Mouse (Mus musculus) retina, adult 2 months (tissue): ENCODE measurements around the gene Riok2.
"Not testable (repeated sequence)": the region's sequence is repeated elsewhere in the genome, so short reads cannot be mapped to it uniquely, and the experiment has no call there.

Experiments used
- DNase-seq: peaks from one replicate; pipeline ENCODE4 v3.0.0-alpha.2; 2012; ENCODE audit warnings: low read depth, low spot score

The Riok2 gene

DNA sequence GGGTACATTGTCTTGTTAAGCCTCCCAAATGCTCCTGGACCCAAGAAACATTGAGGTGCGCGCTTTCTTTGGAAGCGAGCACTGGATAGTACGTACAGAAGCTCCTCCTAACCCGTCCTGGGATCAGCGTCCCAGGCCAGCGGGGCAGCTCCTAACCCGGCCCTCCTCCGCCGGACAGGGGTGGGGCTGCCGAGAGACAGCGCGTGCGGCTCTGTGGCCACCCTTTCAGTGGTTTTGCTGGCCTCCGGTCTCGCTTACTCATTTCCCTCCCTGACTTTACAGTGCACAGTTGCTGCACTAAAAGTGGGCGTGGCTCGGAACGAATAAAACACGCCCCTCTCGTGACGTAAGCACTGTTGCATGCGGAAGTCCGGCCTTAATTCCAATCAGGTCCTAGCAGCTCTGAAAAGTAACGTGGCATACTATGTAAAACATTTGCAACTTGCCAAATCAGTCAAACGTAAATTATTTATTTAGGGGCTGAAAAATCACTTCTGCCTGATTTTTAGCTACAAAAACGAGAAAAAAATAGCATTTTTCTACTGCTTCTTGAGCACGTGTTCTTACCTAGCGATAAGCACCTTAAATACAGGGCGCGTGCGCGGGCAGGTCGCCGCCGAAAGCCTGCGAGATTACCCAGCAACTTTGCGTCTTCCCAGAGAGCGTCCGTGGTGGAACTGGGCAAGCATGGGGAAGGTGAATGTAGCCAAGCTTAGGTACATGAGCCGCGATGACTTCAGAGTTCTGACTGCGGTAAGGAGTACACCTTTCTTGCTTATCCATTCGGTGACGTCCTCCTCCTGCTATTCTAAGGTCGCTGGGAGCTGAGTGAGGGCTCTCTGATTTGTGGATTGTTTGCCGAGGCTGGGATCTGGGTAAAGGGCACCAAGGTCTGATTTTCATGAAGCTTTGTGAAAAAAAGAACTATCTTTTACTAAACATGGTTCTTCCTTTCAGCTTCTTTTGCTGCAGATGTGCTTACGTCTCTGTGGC lies at the start of gene Riok2:
TSS of gene Riok2 (plus strand) at position 392 of the 993 bp plus-strand sequence.
- DNase-seq = peak; percentile 95

DNA sequence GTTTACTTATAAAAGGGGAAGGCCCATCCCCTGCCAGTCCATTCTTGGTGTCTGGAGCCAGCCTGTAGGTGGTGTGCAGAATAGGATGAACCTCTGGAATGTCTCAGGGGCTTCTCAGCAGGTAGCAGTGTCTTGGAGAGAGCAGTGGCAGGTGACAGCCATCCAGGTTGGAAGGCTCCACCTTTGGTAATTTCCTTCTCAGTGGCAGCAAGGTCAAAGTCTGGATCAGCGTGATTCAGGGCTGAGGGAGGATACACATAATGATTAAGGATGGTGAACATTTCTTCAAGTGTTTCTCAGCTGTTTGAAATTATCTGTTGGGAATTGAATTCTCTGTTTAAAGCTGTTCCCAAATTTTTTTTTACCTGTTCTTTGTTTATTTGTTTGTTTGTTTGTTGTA lies 48.1 kb upstream of the Riok2 start:
- DNase-seq = not testable (repeated sequence)

DNA sequence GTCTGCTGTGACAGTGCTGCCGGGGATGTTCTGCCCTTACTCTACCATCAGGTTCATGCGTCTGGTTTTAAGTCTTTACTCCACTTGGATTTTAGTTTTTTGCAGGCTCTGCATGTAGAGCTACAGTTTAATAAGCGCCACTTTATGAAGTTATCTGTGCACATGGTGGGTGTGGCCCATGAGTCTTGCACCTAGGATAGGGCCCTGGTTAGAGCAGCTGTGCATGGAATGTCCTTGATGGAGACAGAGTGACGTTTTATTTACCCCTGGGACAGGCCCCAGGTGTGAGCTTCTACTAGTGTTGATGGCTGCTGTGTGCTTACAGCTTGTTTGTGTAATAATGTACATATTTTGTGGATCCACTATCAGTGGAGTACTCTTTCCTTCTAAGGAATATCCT lies 47.5 kb upstream of the Riok2 start:
- no peak for DNase-seq

DNA sequence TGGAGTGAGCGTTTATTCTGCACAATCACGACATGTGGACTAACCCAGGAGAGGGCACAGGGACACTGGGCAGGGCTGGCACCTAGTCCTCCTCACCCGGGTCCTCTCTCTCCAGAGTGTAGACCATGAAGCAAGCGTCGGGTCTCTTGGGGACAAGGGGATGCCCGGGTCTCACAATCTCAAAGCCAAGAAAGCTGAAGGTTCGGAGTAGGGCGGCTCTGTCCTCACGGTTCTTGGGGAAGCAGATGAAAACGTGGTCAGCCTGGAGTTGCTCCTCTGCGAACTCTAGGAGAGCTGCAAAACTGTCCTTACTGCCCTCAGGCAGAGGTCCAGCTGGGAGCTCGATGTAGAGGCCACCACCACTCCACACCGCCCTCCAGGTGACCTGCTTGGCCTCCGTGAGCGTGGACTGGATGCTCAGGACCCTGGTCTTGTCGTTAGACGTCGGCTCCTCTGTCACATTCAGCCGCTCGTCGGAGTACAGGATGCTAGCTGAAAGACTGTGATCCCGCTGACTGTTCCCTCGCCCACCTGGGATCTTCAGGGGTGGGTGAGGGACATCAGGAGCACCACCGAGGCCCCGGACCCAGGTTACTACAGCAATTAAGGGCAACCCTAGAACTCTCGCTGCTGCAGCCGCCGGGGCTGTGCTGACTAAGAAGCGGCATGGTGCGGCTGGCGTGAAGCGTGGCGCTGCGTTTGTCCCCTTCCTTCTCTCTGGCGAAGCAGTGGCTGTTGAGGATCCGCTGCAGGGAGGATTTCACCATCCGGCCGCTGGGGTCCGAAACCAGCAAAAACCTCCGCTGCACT lies 28.5 kb upstream of the Riok2 start:
- not testable (repeated sequence) for DNase-seq

DNA sequence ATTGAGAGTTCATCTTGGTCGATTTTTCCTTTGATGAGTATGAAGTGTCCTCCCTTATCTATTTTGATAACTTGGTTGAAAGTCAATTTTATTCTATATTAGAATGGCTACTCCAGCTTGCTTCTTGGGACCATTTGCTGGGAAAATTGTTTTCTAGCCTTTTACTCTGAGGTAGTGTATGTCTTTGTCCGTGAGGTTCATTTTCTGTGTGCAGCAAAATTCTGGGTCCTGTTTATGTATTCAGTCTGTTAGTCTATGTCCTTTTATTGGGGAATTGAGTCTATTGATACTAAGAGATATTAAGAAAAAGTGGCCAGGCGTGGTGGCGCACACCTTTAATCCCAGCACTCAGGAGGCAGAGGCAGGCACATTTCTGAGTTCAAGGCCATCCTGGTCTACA lies 27.8 kb upstream of the Riok2 start:
- not testable (repeated sequence) for DNase-seq

DNA sequence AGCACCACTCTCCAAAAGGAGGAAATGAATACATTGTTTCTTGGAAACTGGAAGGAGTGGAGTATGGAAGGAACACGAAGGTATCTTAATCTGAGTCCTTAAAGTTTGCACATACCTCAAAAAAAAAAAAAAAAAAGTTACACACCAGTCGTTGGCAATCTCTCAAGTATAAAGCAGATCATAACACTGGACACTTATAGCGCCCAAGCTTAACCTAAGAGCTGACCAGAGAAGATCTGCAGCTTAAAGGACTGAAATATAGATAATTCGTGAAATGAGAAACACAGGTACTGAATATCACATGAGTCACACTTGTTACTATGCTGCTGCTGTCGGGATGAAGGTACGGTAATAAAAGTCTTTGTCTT lies 575 bp upstream of the Riok2 start:
- no peak for DNase-seq

DNA sequence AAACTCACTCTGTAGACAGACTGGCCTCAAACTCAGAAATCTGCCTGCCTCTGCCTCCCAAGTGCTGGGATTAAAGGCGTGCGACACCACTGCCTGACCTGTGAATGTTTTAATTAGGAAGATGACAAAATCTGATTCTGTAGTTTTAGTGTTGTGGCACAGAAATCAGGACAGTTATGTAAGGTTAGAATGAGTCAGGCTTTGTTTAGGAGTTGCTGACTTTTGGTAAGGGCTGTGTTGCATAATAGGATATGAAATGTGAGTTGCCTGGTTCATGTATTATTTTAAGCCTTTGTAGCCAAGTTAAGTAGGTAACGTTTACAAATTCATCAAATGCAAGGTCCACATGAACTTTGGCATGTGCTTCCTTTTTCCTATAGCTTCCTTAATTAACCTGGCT lies 1.5 kb downstream of the Riok2 start:
- DNase-seq = no peak

DNA sequence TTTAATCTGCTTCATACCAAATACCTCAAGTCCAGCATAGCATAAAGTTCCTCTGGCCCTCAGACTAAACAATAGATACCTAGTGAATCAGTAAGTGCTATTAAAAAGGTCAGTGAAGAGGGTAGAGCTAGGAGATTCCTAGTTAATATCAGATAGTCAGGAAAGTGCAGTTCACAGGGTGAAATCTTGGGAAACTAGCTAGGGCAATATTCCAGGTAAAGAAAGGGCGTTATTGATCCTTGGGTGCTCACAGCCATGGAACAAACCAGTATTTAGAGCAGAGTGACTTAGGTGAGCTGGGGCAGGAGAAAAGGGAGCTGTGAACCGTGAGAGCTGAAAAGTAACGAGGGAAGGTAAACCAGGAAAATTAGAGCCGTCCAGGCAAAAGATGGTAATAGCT lies 9.6 kb downstream of the Riok2 start:
- no peak for DNase-seq

DNA sequence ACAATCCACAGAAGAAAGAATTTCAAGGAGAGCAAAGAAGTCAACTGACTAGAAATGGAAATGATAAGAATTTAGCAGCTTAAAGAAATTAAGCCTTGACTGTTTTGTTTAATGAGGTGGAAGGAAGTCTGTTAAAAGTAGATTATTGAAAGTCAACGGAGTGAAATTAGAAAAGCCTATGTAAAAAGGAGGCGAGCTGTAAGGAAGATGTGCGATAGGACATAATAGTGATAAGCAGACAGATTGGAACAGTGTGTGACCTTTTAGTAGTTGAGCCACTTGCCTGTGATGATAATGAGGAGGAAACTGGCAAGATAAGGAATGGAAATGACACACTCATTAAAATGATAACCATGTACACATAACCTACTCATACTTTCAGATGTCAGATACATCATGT lies 10.4 kb downstream of the Riok2 start:
- DNase-seq = no peak

DNA sequence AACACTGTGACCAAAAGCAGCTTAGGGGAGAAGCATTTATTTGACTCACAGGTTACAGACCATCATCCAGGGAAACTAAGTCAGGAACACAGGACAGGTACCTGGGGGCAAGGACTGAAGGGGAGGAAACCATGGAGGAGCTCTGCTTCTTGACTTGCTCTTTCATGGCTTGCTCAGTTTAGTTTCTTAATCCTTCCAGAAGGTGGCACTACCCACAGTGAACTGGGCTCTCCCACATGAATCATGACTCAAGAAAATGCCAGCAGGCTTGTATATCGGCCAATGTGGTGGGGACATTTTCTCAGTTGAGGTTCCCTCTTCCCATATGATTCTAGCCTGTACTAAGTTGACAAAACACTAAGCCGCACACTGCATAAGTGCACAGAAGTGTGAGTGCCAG lies 12.0 kb downstream of the Riok2 start:
- no peak for DNase-seq

DNA sequence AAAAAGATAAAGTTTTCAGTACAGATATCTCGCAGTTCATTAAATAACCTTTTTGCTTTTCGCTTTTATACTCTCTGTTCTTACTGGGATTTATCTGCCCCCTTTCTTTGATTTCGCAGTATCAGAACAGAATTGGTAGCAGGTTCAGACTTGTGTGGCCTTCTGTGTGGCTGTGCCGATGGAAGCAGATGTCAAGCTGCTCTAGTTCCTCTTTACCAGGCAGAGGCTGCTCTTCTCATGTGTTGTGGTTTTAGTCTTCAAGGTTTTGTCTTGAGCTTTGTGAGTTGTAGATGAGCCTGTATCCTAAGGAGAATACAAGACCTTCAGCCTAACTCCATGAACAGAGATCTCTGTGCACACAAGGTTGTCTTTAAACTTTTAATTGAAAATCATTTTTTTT lies 17.7 kb downstream of the Riok2 start:
- no peak for DNase-seq

DNA sequence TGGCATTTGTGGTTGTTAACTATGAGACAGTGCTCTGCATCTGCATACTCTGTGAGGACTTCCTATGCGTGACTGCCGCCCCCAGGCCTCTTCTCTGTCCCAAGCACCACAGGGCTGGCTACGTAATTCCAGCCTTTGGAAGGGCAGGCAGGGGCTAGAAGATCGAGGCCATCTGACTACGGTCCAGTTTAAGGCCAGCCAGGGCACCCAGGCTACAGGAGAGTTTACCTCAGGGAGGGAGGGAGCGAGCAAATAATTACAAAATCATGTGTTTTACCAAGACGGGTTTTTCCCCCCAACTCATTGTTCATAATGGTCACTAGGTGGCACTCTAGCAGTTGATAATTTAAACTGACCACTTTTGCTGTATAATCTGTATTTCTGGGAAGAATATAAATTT lies 18.8 kb downstream of the Riok2 start:
- no peak for DNase-seq

DNA sequence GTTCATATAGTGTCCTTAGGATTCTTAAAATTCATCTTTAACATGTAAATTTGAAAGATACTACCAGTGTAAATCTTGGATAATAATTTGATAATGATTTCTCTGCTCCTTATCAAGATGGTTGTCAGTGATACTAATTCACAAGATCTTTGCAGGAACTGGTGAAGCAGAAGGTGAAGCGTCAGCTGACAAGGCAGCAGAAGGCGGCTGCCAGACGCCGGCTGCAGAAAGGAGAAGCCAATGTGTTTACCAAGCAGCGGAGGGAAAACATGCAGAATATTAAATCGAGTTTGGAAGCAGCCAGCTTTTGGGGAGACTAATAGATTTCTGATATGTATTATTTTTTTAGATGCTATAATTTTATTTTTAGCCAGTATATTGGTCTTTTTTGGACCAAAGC lies 19.2 kb downstream of the Riok2 start:
- no peak for DNase-seq

DNA sequence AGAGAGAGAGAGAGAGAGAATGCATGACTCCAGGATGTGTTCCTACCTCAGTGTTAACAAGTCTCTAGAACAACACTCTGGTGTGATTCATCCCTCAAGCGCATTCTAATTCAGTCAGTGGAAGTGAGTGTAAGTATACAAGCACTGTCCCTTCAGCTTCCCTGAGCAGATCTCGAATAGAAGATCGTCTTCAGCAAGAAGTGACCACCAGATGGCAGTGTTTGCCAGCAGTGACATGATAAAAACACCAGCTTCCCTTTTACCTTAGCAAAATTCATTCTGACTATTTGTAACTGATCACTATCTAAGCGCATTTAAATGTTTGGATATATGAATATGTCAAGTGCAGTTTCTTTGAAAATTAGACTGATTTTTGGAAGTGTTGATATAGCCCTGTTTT lies 20.2 kb downstream of the Riok2 start:
- peak; percentile 56 for DNase-seq

DNA sequence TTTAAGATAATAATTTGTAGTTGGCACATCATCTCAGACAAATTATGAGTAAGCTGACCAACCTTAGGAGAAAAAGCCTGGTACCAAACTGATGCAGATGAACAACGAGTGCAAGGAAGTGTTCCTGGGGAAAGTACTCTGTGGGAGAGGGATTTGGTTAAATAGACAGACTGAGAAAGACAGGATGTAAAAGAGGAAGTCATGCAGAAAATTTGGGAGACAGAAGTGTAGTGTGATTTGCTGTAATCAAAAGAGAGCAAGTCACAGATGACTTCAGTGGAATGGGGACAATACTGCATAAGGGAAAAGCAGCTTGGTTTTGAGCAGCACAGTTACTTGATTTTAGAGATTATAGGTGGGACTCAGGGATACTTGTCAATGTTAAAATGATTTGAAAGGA lies 22.8 kb downstream of the Riok2 start:
- no peak for DNase-seq

DNA sequence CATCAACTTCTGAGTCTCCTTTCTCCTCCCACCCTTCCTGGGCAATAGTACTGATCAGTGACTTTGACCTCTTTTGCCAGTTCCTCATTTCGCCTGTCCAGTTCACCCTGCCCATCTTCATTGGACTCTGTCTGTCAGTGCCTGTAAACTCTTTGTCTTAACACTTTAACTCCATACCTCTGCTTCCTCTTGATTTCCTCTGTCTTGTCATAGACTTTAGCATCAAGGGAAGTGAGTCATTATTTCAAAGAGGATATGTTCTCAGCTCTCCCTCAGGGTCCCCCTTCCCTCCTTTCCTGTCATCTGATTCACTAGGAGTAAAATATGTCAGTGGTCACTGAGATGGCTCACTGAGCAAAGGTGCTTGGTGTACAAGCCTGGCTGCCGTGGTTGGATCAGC lies 24.6 kb downstream of the Riok2 start:
- no peak for DNase-seq

DNA sequence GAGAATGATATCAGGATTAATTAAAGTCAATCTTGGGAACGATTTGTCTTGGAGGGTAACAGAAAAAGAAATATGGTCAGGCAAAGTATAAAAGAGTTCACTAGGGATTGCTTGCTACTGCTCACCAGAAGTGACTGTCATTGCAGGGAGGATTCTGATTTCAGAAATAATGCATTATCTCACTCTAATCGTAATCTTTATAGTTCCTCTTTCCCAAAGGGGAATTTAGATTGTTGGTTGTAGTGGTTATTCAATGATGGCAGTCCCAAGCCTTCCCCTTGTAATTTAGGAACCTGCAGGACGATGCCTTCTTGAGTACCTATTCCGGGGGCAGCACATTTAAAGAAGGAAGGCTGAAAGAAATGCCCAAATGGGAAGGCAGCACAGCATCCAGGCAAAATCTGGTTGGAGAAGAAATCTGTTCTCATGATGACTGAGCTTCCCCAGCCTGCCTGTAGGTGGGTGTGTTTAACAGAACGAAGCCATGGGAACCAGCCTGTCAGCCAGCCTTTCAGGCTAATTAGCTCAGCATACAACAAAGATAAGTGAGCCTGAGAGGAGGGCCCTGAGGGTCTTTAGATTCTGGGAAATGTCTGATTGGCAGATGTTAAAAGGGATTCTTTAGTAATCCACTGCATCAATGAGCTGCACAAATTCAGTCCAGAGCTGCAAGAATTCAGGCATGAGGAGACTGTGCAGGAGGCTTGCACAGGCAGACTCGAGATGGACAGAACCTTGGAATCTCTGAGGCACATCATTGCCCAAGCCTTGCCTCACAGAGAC lies 28.3 kb downstream of the Riok2 start, which contains the start of gene Lix1:
TSS of gene Lix1 (plus strand) at position 451 of the 783 bp plus-strand sequence.
- peak; percentile 15 for DNase-seq

DNA sequence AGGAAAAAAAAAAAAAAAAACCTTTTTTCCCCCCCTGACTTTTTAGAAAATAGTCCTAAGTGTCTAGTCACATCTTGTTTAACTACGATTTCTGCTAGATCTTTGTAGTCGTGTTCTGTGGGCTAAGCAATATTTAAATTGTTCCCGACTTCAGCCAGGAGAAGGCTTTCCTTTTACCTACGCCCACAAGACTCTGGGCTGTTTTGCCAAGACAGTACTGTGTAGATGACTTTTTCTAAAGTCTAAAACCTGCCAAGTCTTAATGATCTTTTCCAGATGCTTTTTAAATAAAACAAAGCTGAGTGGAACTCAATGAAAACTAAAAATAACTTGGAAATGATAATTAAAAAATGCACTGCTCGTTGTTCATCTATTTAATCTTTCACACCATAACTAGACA lies 28.9 kb downstream of the Riok2 start:
- no peak for DNase-seq

DNA sequence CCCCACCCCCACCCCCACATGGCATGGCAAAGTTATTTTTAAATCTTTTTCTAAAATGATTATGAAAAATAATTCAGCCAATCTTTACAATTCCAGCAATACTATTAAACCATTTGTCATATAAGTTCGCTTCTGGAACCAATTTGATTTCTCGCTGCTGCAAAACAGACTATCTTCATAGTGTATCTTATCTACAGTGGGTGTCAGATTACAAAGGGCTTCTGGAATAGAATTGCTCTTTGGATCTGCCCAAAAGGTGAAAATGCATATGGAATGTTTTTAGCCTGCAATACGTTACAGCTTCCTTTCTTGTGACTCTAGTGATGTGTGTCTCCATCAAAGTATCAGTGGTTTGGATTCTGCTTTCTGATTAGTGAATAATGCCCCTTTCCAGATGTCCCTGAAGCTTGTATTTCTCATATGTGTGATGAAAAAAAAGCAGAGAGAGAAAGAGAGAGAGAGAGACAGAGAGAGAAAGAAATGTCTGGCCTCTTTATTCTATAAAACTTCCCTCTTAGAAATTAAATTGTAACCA lies 29.5 kb downstream of the Riok2 start:
- DNase-seq = no peak

DNA sequence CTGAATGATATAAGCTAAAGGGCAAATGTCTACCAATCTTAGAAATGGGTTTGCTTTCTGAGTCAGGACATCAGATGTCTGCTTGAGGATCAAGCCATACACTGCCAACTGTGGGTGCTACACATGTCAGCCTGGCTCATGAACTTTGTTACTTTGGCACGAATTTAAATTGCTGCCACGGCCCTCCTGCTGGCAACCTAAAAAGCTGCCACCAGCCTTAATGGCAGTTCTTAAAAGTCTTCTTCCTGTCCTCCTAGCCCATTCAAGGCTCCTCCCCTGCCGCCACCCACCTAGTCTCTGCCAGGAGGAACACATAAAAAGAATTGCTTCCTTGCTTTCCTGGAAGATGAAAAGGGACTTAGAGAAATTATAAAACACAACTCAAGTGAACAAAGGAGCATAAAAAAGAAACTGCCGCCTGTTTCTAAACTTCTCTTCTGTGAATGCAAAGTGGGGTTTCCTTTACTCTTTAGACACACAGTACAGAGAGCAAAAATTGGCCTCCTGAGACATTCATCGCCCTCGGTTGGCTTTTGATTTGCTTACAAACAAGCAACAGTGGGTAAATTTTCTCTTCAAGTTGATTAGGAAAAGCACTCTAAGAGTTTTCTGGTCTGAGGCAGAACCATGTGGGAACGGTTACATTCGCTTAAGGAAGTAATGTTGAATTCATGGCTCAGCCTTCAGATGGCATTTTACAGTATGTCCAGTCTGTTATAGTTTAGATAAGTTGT lies 30.9 kb downstream of the Riok2 start:
- DNase-seq = no peak

DNA sequence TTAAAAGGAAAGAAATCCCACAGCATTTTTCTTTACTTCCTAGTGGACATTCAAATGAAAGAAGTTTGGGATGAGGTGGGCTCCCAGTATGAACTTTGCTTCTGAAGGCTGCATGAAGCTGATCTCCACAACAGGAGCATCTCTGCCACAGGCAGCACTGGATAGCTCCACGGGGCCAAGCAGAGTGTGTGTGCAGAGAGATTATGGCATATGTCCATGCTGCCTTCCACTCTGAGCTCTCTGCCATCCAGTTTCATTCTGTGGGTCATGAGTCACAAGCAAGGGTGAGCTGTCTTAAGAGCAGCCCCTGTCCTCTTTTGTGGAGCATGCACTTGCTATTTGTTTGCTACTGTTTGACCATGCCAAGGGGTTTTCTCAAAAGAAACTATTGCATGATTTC lies 31.5 kb downstream of the Riok2 start:
- no peak for DNase-seq
